Mouse (Mus musculus) lung, embryonic 16.5 days (tissue): Measurements from ENCODE around the gene Relt. TPM values are rescaled to one million over a fixed set of nuclear protein-coding genes. Genes with fewer than 3 reads are reported as not detected.
A peak's percentile ranks its signal among the peaks of the same experiment; 100 is the strongest.

Experiments used
- ATAC-seq: fragments of 200-750 bp; cut with Nextera tagmentation; 2 replicates; pipeline ENCODE4 v1.8.0; 2017; ENCODE audit warnings: low read depth, mild to moderate bottlenecking, moderate library complexity
- H3K27ac ChIP-seq: fragments of 300-500 bp; sonication (generic); 2 replicates; pipeline ENCODE4 v1.5.1; 2014; ENCODE audit warnings: mild to moderate bottlenecking, control low read depth, low read length
- H3K27me3 ChIP-seq: fragments of 300-500 bp; sonication (generic); 2 replicates; pipeline ENCODE4 v1.6.1; 2014; ENCODE audit warnings: low read depth, low read length, mixed read lengths; ENCODE audit not compliant: control insufficient read depth, insufficient read depth
- H3K36me3 ChIP-seq: fragments of 300-500 bp; sonication (generic); 2 replicates; pipeline ENCODE4 v1.6.1; 2014; ENCODE audit warnings: low read length; ENCODE audit not compliant: control insufficient read depth, insufficient read depth
- H3K4me1 ChIP-seq: fragments of 300-500 bp; sonication (generic); replicated peaks from 2 replicates; pipeline ENCODE4 v1.6.1; 2014; ENCODE audit warnings: low read length, mixed read lengths; ENCODE audit not compliant: control insufficient read depth, insufficient read depth
- H3K4me2 ChIP-seq: fragments of 300-500 bp; sonication (generic); 2 replicates; pipeline ENCODE4 v1.6.1; 2014; ENCODE audit warnings: low read depth, low read length, control low read depth
- H3K4me3 ChIP-seq: fragments of 300-500 bp; sonication (generic); 2 replicates; pipeline ENCODE4 v1.5.1; 2014; ENCODE audit warnings: mild to moderate bottlenecking, low read length, control low read depth
- H3K9ac ChIP-seq: fragments of 300-500 bp; sonication (generic); 2 replicates; pipeline ENCODE4 v1.6.1; 2014; ENCODE audit warnings: low read length, control low read depth
- H3K9me3 ChIP-seq: fragments of 300-500 bp; sonication (generic); 2 replicates; pipeline ENCODE4 v1.6.1; 2016; ENCODE audit warnings: low read length; ENCODE audit not compliant: control insufficient read depth
- WGBS: fragments of 180-500 bp; shearing (Covaris S2); extraction: QIAGEN DNeasy Blood & Tissue Kit; methylation state at CpG from one replicate; pipeline ENCODE4 v1.1.7; 2014; 5-methylcytosine and 5-hydroxymethylcytosine counted together
- polyA plus RNA-seq: library from polyadenylated mRNA; unstranded; fragments of >200 nt; fragmentation: Nextera tagmentation; extraction: Ambion mirVana; gene quantifications from 2 replicates; pipeline ENCODE4 v1.2.1, GENCODE M21; 2015

Gene Relt
- polyA plus RNA-seq, 1 experiment from 2014 or later = 3.8 TPM

GRCm38 (mm10) chr7:100904612-100905011 lies 41.4 kb upstream of the Relt start:
- Histone ChIP-seq H3K27me3 (no peaks in the 10 kb centered on the region), H3K4me3 (no peak overlapping the region), H3K36me3 (peaks cover 7% of the 10 kb centered on the region; the same call in 1 of the 2 replicates), H3K9me3 (no peaks in the 10 kb centered on the region), H3K27ac (peak overlapping the region; percentile 86), H3K9ac (0 out of 2 replicates have a peak overlapping the region, but pooled peaks have one; percentile 31), H3K4me1 (peaks cover 40% of the 10 kb centered on the region), H3K4me2 (no peak overlapping the region)
- WGBS = 53% methylated on average over 5 of the region's 5 CpGs
- ATAC-seq = peak; percentile 24

- Histone ChIP-seq H3K27me3 (no peaks in the 10 kb centered on the region), H3K9me3 (no peaks in the 10 kb centered on the region), H3K4me2 (no peak overlapping the region), H3K9ac (no peak overlapping the region), H3K27ac (no peak overlapping the region), H3K4me3 (no peak overlapping the region), H3K4me1 (peaks cover 30% of the 10 kb centered on the region), H3K36me3 (peaks cover 8% of the 10 kb centered on the region; the same call in 1 of the 2 replicates)
- 71% methylated on average over 9 of the region's 9 CpGs for WGBS
- no peak for ATAC-seq
These were observed 39.3 kb upstream of the Relt start for GRCm38 (mm10) chr7:100902451-100903137.

- no peak overlapping the region for H3K4me3 ChIP-seq
- no peak overlapping the region for H3K9ac ChIP-seq
- no peak for ATAC-seq
- H3K27me3 ChIP-seq = no peaks in the 10 kb centered on the region
- peaks cover 9% of the 10 kb centered on the region; the same call in 1 of the 2 replicates for H3K36me3 ChIP-seq
- 71% methylated on average over 5 of the region's 5 CpGs for WGBS
- H3K4me1 ChIP-seq = peaks cover 28% of the 10 kb centered on the region
- H3K4me2 ChIP-seq = no peak overlapping the region
- no peak overlapping the region for H3K27ac ChIP-seq
- H3K9me3 ChIP-seq = no peaks in the 10 kb centered on the region
These were observed 34.6 kb upstream of the Relt start for GRCm38 (mm10) chr7:100897828-100898227.

DNA sequence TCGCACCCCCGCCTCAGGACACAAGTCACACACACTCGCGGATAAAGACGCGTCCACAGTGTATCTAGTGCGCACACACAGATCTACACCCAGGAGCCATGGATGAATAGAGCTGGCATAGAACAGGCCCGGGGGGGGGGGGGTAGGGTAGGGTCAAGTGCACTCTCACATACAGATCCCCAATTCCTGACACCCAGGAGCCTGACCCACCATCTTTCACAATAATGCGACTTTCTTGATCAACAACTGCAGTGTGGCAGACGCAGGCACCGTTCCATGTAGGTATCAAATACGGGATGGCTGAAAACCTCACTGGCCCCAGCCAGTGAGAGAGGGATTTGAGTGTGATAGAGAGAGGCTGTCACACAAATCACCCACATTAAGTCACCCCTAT lies 31.6 kb upstream of the Relt start:
- H3K4me2 ChIP-seq = peak overlapping the region; percentile 90
- peak; percentile 13 for ATAC-seq
- peak overlapping the region; percentile 72 for H3K9ac ChIP-seq
- peak overlapping the region; percentile 51 for H3K4me3 ChIP-seq
- peaks cover 28% of the 10 kb centered on the region for H3K4me1 ChIP-seq
- H3K36me3 ChIP-seq = peaks cover 7% of the 10 kb centered on the region
- H3K9me3 ChIP-seq = no peaks in the 10 kb centered on the region
- 5% methylated on average over 12 of the region's 12 CpGs for WGBS
- H3K27ac ChIP-seq = no peak overlapping the region
- no peaks in the 10 kb centered on the region for H3K27me3 ChIP-seq

- Histone ChIP-seq H3K9ac (peak overlapping the region; percentile 72), H3K36me3 (peaks cover 12% of the 10 kb centered on the region), H3K27me3 (no peaks in the 10 kb centered on the region), H3K4me1 (peaks cover 28% of the 10 kb centered on the region), H3K4me3 (peak overlapping the region; percentile 51), H3K4me2 (peak overlapping the region; percentile 90), H3K9me3 (no peaks in the 10 kb centered on the region), H3K27ac (no peak overlapping the region)
- peak; percentile 56 for ATAC-seq
- 4% methylated on average over 50 of the region's 53 CpGs for WGBS
These were observed 31.0 kb upstream of the Relt start for GRCm38 (mm10) chr7:100894057-100894832.

DNA sequence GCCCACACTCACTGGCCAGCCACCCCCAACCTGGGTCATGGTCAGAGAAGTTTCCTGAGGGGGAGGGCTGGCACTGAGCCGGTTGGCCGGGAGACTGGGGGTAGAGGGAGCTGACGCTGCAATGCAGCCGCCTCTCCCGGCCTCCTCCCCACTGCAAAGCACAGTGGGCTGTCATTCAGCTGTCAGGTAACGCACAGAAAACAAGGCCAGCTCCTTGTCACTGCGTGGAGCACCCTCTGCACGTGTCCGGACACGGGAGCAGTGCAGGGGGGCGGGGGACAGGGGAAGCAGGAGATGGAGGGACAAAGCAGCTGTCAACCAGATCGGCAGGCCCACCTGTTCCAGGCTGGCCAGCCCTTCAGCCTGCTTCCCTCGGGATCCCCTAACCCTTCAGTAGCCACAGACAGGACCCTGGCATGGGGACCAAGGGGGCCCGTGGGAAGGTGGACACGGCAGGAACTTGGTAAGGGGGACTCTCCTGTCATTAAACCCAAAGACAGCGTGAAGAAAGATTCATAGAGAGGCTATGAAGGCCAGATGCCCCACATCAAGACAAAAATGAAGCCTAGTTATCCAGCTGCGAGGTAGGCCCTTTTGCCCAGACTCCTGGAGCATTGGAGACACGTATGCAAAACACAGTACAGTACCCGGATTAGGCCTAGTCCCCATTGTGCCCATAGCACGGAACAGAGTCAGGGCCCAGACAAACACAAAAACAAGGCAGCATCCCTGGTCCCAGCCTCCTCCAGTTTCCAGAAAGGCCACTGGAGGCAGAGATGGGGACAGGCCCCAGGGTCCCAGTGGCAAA lies 30.2 kb upstream of the Relt start:
- Histone ChIP-seq H3K27me3 (no peaks in the 10 kb centered on the region), H3K4me3 (no peak overlapping the region), H3K9me3 (no peaks in the 10 kb centered on the region), H3K9ac (peak overlapping the region; percentile 31; the same call in 1 of the 2 replicates), H3K4me1 (peaks cover 28% of the 10 kb centered on the region), H3K36me3 (peaks cover 19% of the 10 kb centered on the region), H3K4me2 (no peak overlapping the region), H3K27ac (no peak overlapping the region)
- peak; percentile 20; the same call in 1 of the 2 replicates for ATAC-seq
- 46% methylated on average over 20 of the region's 20 CpGs for WGBS

DNA sequence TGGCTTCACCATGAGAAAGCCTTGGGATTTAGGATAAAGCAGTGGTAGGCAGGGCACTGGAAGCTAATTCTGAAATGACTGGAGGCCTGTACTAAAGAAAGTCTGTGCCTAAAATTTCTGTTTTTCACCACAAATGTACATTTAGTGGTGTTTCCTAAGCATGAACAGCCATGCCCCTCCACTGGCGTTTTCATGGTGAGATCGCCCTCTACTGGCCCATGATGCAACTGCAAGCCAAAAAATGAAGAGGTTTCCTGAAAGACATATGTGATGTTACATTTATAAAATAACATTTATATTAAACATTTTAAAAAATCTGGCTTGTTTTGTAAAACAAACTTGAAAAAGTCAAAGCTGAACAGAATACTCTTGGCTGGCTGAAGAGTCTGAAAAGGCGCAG lies 23.3 kb upstream of the Relt start:
- Histone ChIP-seq H3K36me3 (peaks cover 52% of the 10 kb centered on the region), H3K9me3 (no peaks in the 10 kb centered on the region), H3K27me3 (no peaks in the 10 kb centered on the region), H3K4me3 (no peak overlapping the region), H3K4me2 (no peak overlapping the region), H3K27ac (no peak overlapping the region), H3K9ac (no peak overlapping the region), H3K4me1 (no peaks in the 10 kb centered on the region)
- WGBS = 33% methylated on average over 3 of the region's 3 CpGs
- ATAC-seq = no peak

DNA sequence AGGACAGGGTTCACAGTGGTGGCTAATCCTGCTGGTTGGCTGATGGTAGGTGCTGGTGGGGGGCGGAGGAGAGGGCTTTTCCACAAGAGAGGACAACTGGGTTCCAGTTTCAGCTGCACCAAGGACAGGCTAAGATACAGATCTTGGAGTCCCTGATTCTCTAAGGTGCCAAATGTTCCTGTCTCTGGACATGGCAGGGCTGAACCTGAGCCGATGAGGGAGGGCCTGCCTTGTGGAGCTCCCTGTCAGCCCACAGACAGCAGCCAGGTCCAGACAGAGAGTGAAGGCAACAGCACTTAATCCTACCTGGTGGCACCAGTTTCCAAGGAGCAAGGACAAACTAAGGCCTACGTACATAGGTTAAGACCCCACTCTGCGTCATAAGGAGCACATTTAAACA lies 21.2 kb upstream of the Relt start:
- Histone ChIP-seq H3K36me3 (peaks cover 66% of the 10 kb centered on the region), H3K27ac (no peak overlapping the region), H3K4me3 (no peak overlapping the region), H3K9ac (no peak overlapping the region), H3K4me1 (no peaks in the 10 kb centered on the region), H3K4me2 (no peak overlapping the region), H3K27me3 (no peaks in the 10 kb centered on the region), H3K9me3 (no peaks in the 10 kb centered on the region)
- no peak for ATAC-seq
- WGBS = 91% methylated on average over 4 of the region's 4 CpGs

DNA sequence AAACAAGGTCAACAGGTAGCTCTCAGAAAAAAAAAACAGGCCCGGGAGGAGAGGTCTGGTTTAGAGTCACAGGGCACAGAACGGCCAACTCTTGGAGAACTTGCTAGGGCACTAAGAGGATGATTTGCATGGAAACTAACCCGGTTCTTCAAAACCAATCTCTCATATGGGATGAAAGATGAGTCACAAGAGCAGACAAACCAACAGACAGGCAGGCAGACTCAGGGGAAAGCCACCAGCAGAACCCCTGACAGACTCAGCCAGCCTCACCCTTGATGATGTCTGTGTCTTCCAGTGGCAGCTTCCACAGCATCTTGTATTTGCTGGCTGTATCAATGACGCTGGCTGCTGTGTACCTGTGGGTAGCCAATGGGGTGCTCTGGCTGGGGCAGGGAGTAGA lies 18.7 kb upstream of the Relt start:
- 88% methylated on average over 4 of the region's 4 CpGs for WGBS
- no peak for ATAC-seq

More for the DNA sequence above, 18.7 kb upstream of the Relt start:
- Histone ChIP-seq H3K9ac (no peak overlapping the region), H3K27me3 (no peaks in the 10 kb centered on the region), H3K27ac (no peak overlapping the region), H3K36me3 (peaks cover 74% of the 10 kb centered on the region), H3K4me2 (no peak overlapping the region), H3K4me3 (no peak overlapping the region), H3K9me3 (no peaks in the 10 kb centered on the region), H3K4me1 (no peaks in the 10 kb centered on the region)
